Mouse (Mus musculus): ENCODE results near the gene Itga5. TPM values are rescaled to one million over a fixed set of nuclear protein-coding genes. Genes with fewer than 3 reads are reported as not detected.

Itga5 gene
- total RNA-seq, 1 experiment, result 80.8 TPM

DNA sequence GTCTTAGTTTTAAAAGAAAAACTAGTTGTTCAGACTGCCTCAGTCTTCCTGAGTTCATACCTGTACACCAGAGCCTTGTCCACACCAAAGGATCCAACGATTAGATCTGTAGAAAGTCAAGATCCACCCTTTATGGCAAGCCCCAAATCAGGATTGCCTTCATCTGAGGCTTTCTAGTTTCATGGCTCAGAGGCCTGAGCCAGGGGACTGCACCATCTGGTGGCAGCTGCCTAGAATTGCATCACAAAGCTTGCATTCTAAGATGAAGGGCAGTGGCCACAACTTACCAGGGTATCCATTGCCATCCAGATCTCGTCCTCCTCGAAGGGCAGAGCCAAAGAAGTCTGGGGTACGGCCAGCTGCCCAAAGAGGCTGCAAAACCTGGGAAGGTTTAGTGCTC lies 13.7 kb downstream of the Itga5 start:
- Histone ChIP-seq H3K9ac (ENCODE audit: insufficient read depth, low read depth, low read length, poor library complexity, severe bottlenecking) (no peak overlapping the region), H3K9me3 (ENCODE audit: control insufficient read depth, insufficient read depth, low read depth, low read length) (no peaks in the 10 kb centered on the region), H3K36me3 (ENCODE audit: control insufficient read depth, insufficient read depth, low read length, poor library complexity, severe bottlenecking) (peaks cover 65% of the 10 kb centered on the region), H3K4me1 (ENCODE audit: control insufficient read depth in 2 of 2, insufficient read depth in 2 of 2, low read length in 2 of 2, poor library complexity in 1 of 2) (no peaks in the 10 kb centered on the region), H3K27ac (ENCODE audit: insufficient read depth, low read depth, low read length, poor library complexity, severe bottlenecking) (no peak overlapping the region), H3K4me3 (ENCODE audit: insufficient read depth in 1 of 2, low read depth in 1 of 2, low read length in 2 of 2, poor library complexity in 1 of 2, severe bottlenecking in 1 of 2) (no peak overlapping the region)
- DNase-seq (ENCODE audit: low read depth, low spot score), result no peak
- in situ Hi-C loops (cut with MboI; ENCODE audit: low sequenced_read_pairs in 2 of 2, unreplicated experiment in 2 of 2), result no loop called here
- TF ChIP-seq CHD2 (IDR thresholded peaks at IDR 0.05; ENCODE audit: low read depth, low read length) (no peak), ZC3H11A (IDR thresholded peaks at IDR 0.05; ENCODE audit: borderline replicate concordance, low read depth, low read length) (no peak), ZNF384 (IDR thresholded peaks at IDR 0.05; ENCODE audit: low read depth, low read length) (no peak), HCFC1 (IDR thresholded peaks at IDR 0.05; ENCODE audit: borderline replicate concordance, insufficient read depth, low read length) (no peak), MAFK (IDR thresholded peaks at IDR 0.05; ENCODE audit: insufficient read depth, low read depth, low read length) (no peak)

GRCm38 (mm10) chr15:103347275-103347684 lies 19.3 kb downstream of the Itga5 start:
- no peak for DNase-seq (ENCODE audit: low read depth, low spot score)
- Histone ChIP-seq H3K4me3 (ENCODE audit: insufficient read depth in 1 of 2, low read depth in 1 of 2, low read length in 2 of 2, poor library complexity in 1 of 2, severe bottlenecking in 1 of 2) (no peak overlapping the region), H3K9me3 (ENCODE audit: control insufficient read depth, insufficient read depth, low read depth, low read length) (no peaks in the 10 kb centered on the region), H3K36me3 (ENCODE audit: control insufficient read depth, insufficient read depth, low read length, poor library complexity, severe bottlenecking) (peaks cover 62% of the 10 kb centered on the region), H3K9ac (ENCODE audit: insufficient read depth, low read depth, low read length, poor library complexity, severe bottlenecking) (no peak overlapping the region), H3K27ac (ENCODE audit: insufficient read depth, low read depth, low read length, poor library complexity, severe bottlenecking) (no peak overlapping the region), H3K4me1 (ENCODE audit: control insufficient read depth in 2 of 2, insufficient read depth in 2 of 2, low read length in 2 of 2, poor library complexity in 1 of 2) (0 out of 4 replicates have a peak, but pooled peaks cover 0 to 2% of the 10 kb centered on the region in 2 experiments)
- in situ Hi-C loops (cut with MboI; ENCODE audit: low sequenced_read_pairs in 2 of 2, unreplicated experiment in 2 of 2), result no loop called here
- TF ChIP-seq ZC3H11A (IDR thresholded peaks at IDR 0.05; ENCODE audit: borderline replicate concordance, low read depth, low read length) (no peak), CHD2 (IDR thresholded peaks at IDR 0.05; ENCODE audit: low read depth, low read length) (no peak), ZNF384 (IDR thresholded peaks at IDR 0.05; ENCODE audit: low read depth, low read length) (no peak), MAFK (IDR thresholded peaks at IDR 0.05; ENCODE audit: insufficient read depth, low read depth, low read length) (no peak), HCFC1 (IDR thresholded peaks at IDR 0.05; ENCODE audit: borderline replicate concordance, insufficient read depth, low read length) (no peak)

DNA sequence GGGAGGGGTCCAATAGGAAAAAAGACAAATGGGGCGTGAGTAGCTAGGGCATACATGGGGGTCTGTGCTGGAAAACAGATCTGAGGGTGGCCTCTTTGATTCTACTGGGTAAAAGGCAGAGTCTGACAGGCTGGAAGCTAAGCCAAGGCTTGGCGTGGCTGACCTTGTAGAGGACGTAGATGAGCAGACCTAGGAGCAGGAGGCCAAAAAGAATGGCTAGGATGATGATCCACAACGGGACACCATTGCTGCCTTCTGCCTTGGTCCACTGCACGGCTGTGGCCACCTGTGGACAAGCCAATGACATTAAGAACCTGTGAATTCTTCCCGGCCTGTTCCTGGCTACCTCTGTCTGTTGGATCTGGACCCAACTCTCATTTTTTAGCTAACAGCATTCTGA lies 20.8 kb downstream of the Itga5 start:
- Histone ChIP-seq H3K4me3 (ENCODE audit: insufficient read depth in 1 of 2, low read depth in 1 of 2, low read length in 2 of 2, poor library complexity in 1 of 2, severe bottlenecking in 1 of 2) (no peak overlapping the region), H3K9me3 (ENCODE audit: control insufficient read depth, insufficient read depth, low read depth, low read length) (no peaks in the 10 kb centered on the region), H3K9ac (ENCODE audit: insufficient read depth, low read depth, low read length, poor library complexity, severe bottlenecking) (no peak overlapping the region), H3K4me1 (ENCODE audit: control insufficient read depth in 2 of 2, insufficient read depth in 2 of 2, low read length in 2 of 2, poor library complexity in 1 of 2) (peaks cover 3 to 10% of the 10 kb centered on the region in 2 experiments; a peak in 1 of 4 replicates), H3K27ac (ENCODE audit: insufficient read depth, low read depth, low read length, poor library complexity, severe bottlenecking) (no peak overlapping the region), H3K36me3 (ENCODE audit: control insufficient read depth, insufficient read depth, low read length, poor library complexity, severe bottlenecking) (peaks cover 47% of the 10 kb centered on the region)
- in situ Hi-C loops (cut with MboI; ENCODE audit: low sequenced_read_pairs in 2 of 2, unreplicated experiment in 2 of 2), result no loop called here
- TF ChIP-seq HCFC1 (IDR thresholded peaks at IDR 0.05; ENCODE audit: borderline replicate concordance, insufficient read depth, low read length) (no peak), CHD2 (IDR thresholded peaks at IDR 0.05; ENCODE audit: low read depth, low read length) (no peak), ZNF384 (IDR thresholded peaks at IDR 0.05; ENCODE audit: low read depth, low read length) (no peak), ZC3H11A (IDR thresholded peaks at IDR 0.05; ENCODE audit: borderline replicate concordance, low read depth, low read length) (no peak), MAFK (IDR thresholded peaks at IDR 0.05; ENCODE audit: insufficient read depth, low read depth, low read length) (no peak)
- no peak for DNase-seq (ENCODE audit: low read depth, low spot score)

DNA sequence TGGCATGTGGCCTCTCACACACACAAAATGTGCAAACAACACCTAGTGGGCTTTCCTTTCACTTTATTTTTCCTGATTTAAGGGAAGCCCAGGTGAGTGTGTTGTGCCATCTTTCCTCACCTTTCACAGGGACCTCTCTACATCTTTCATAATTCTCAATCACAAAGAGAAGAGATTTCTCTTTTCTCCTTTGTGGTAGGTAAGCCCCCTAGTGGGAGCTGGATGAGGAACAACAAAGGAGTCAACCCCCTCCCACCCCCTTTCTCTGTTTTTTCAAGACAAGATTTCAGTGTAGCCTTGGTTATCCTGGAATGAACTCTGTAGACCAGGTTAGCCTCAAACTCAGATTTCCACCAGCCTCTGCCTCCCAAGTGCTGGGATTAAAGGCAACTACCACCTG lies 23.0 kb downstream of the Itga5 start:
- peaks cover 32% of the 10 kb centered on the region for H3K36me3 ChIP-seq (ENCODE audit: control insufficient read depth, insufficient read depth, low read length, poor library complexity, severe bottlenecking)
- in situ Hi-C loops (cut with MboI; ENCODE audit: low sequenced_read_pairs in 2 of 2, unreplicated experiment in 2 of 2), result no loop called here
- no peak for TF ChIP-seq HCFC1 (IDR thresholded peaks at IDR 0.05; ENCODE audit: borderline replicate concordance, insufficient read depth, low read length)

GRCm38 (mm10) chr15:103343008-103343407 lies 23.6 kb downstream of the Itga5 start:
- no peak for DNase-seq (ENCODE audit: low read depth, low spot score)
- Histone ChIP-seq H3K36me3 (ENCODE audit: control insufficient read depth, insufficient read depth, low read length, poor library complexity, severe bottlenecking) (peaks cover 30% of the 10 kb centered on the region), H3K27ac (ENCODE audit: insufficient read depth, low read depth, low read length, poor library complexity, severe bottlenecking) (no peak overlapping the region), H3K9ac (ENCODE audit: insufficient read depth, low read depth, low read length, poor library complexity, severe bottlenecking) (no peak overlapping the region), H3K4me1 (ENCODE audit: control insufficient read depth in 2 of 2, insufficient read depth in 2 of 2, low read length in 2 of 2, poor library complexity in 1 of 2) (peaks cover 9 to 24% of the 10 kb centered on the region in 2 experiments; a peak in 3 of 4 replicates), H3K9me3 (ENCODE audit: control insufficient read depth, insufficient read depth, low read depth, low read length) (no peaks in the 10 kb centered on the region), H3K4me3 (ENCODE audit: insufficient read depth in 1 of 2, low read depth in 1 of 2, low read length in 2 of 2, poor library complexity in 1 of 2, severe bottlenecking in 1 of 2) (no peak overlapping the region)
- TF ChIP-seq CHD2 (IDR thresholded peaks at IDR 0.05; ENCODE audit: low read depth, low read length) (no peak), MAFK (IDR thresholded peaks at IDR 0.05; ENCODE audit: insufficient read depth, low read depth, low read length) (no peak), ZC3H11A (IDR thresholded peaks at IDR 0.05; ENCODE audit: borderline replicate concordance, low read depth, low read length) (no peak), ZNF384 (IDR thresholded peaks at IDR 0.05; ENCODE audit: low read depth, low read length) (no peak), HCFC1 (IDR thresholded peaks at IDR 0.05; ENCODE audit: borderline replicate concordance, insufficient read depth, low read length) (no peak)
- in situ Hi-C loops (cut with MboI; ENCODE audit: low sequenced_read_pairs in 2 of 2, unreplicated experiment in 2 of 2), result no loop called here

More for the DNA sequence above, 23.0 kb downstream of the Itga5 start:
- no peak overlapping the region for H3K4me3 ChIP-seq (ENCODE audit: insufficient read depth in 1 of 2, low read depth in 1 of 2, low read length in 2 of 2, poor library complexity in 1 of 2, severe bottlenecking in 1 of 2)
- peaks cover 4 to 19% of the 10 kb centered on the region in 2 experiments; a peak in 2 of 4 replicates for H3K4me1 ChIP-seq (ENCODE audit: control insufficient read depth in 2 of 2, insufficient read depth in 2 of 2, low read length in 2 of 2, poor library complexity in 1 of 2)
- no peaks in the 10 kb centered on the region for H3K9me3 ChIP-seq (ENCODE audit: control insufficient read depth, insufficient read depth, low read depth, low read length)
- DNase-seq (ENCODE audit: low read depth, low spot score), result no peak
- no peak overlapping the region for H3K9ac ChIP-seq (ENCODE audit: insufficient read depth, low read depth, low read length, poor library complexity, severe bottlenecking)
- H3K27ac ChIP-seq (ENCODE audit: insufficient read depth, low read depth, low read length, poor library complexity, severe bottlenecking), result no peak overlapping the region
